Mouse (Mus musculus) stomach, postnatal 0 days (tissue): Measurements from ENCODE around the gene Fbxo8. TPM values are rescaled to one million over a fixed set of nuclear protein-coding genes. Genes with fewer than 3 reads are reported as not detected.
A peak's percentile ranks its signal among the peaks of the same experiment; 100 is the strongest.

Source experiments
- ATAC-seq: fragments of 200-750 bp; cut with Nextera tagmentation; 2 replicates; pipeline ENCODE4 v1.8.0; 2017; ENCODE audit not compliant: low FRiP score, low TSS enrichment
- DNase-seq: peaks from one replicate; pipeline ENCODE4 v3.0.0-alpha.2; 2016; ENCODE audit warnings: low spot score
- H3K27ac ChIP-seq: fragments of 300-500 bp; sonication (generic); replicated peaks from 2 replicates; pipeline ENCODE4 v1.5.1; 2014; ENCODE audit warnings: mild to moderate bottlenecking, control low read depth
- H3K27me3 ChIP-seq: fragments of 300-500 bp; sonication (generic); 2 replicates; pipeline ENCODE4 v1.6.1; 2014; ENCODE audit warnings: low read length; ENCODE audit not compliant: control insufficient read depth, insufficient read depth
- H3K36me3 ChIP-seq: fragments of 300-500 bp; sonication (generic); 2 replicates; pipeline ENCODE4 v1.6.1; 2014; ENCODE audit warnings: low read length, mixed read lengths; ENCODE audit not compliant: control insufficient read depth, insufficient read depth
- H3K4me1 ChIP-seq: fragments of 300-500 bp; sonication (generic); replicated peaks from 2 replicates; pipeline ENCODE4 v1.6.1; 2014; ENCODE audit warnings: antibody characterized with exemption; ENCODE audit not compliant: control insufficient read depth, insufficient read depth
- H3K4me2 ChIP-seq: fragments of 300-500 bp; sonication (generic); replicated peaks from 2 replicates; pipeline ENCODE4 v1.6.1; 2014; ENCODE audit warnings: low read depth, mild to moderate bottlenecking, control low read depth, moderate library complexity
- H3K4me3 ChIP-seq: fragments of 300-500 bp; sonication (generic); 2 replicates; pipeline ENCODE4 v1.5.1; 2014; ENCODE audit warnings: low read depth, low read length, control low read depth
- H3K9ac ChIP-seq: fragments of 300-500 bp; sonication (generic); 2 replicates; pipeline ENCODE4 v1.6.1; 2014; ENCODE audit warnings: mild to moderate bottlenecking, low read length, control low read depth, mixed read lengths
- H3K9me3 ChIP-seq: fragments of 300-500 bp; sonication (generic); 2 replicates; pipeline ENCODE4 v1.6.1; 2016; ENCODE audit warnings: low read length; ENCODE audit not compliant: control insufficient read depth
- CTCF ChIP-seq: IDR thresholded peaks from 2 replicates; pipeline ENCODE4 v1.5.1; 2016; ENCODE audit warnings: antibody characterized with exemption, low read depth, mild to moderate bottlenecking, moderate library complexity
- EP300 ChIP-seq: optimal IDR thresholded peaks from 2 replicates; pipeline ENCODE3; 2016; ENCODE audit warnings: antibody characterized with exemption
- WGBS: fragments of 180-500 bp; shearing (Covaris S2); extraction: QIAGEN DNeasy Blood & Tissue Kit; methylation state at CpG from one replicate; pipeline ENCODE4 v1.1.7; 2014; 5-methylcytosine and 5-hydroxymethylcytosine counted together
- polyA plus RNA-seq: library from polyadenylated mRNA; unstranded; fragments of >200 nt; fragmentation: Nextera tagmentation; extraction: Ambion mirVana; gene quantifications from 2 replicates; pipeline ENCODE4 v1.2.1, GENCODE M21; 2015

Gene Fbxo8
- polyA plus RNA-seq = 38.9 and 39.7 TPM in 2 replicates

DNA sequence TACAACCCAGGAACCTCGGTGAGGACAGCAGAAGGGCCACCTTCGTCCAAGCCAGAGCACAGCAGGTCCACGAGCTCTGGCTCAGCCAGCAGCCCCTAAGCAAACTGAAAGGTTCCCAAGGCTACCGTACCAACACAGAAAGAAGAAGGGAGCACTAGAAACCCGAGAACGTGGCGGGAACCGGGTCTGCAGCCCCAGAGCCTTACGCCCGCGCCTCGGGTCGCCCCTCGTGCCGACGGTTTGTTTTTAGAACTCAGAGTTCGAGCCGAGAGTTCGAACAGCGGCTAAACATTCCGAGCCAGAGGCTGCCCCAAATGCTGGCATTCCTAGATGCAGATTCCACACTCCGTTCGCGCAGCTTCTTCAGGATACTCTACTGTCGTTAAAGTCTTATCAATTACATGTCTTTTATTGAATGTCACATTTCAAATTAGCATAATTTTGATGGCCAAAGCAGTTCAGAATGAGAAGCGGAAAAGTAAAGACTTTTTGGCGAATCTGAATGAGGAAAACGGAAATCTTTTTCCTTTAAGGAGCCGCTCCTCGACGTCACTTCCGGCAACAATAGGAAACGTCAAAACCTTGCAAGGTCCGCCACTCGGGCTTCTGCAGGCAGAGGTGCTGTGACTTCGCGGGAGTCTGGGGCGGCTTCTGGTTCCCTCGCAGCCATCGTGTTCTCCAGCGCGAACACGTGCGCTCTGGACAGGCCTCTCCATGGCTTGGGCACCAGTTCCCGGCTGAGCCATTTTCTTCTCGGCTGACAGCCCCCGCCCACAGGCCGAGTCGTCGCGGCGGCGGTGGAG lies at the start of gene Fbxo8, which contains the start of gene Cep44:
Gene Fbxo8 (plus strand): TSS at position 533 of the 803 bp plus-strand sequence.
Gene Cep44 (minus strand): TSS at position 490 of the 803 bp plus-strand sequence.
- DNase-seq = peak; percentile 78
- TF ChIP-seq CTCF (no peak), EP300 (no peak)
- ATAC-seq = peak; percentile 89
- no peaks in the 10 kb centered on the region for H3K9me3 ChIP-seq
- H3K36me3 ChIP-seq = no peaks in the 10 kb centered on the region
- no peaks in the 10 kb centered on the region for H3K27me3 ChIP-seq
- H3K27ac ChIP-seq = peak within 1 kb of the TSS; percentile 93
- H3K4me2 ChIP-seq = peak within 1 kb of the TSS; percentile 56
- H3K4me1 ChIP-seq = no peaks in the 10 kb centered on the region
- peak within 1 kb of the TSS; percentile 81 for H3K9ac ChIP-seq
- WGBS = 0% methylated on average over 53 of the region's 53 CpGs
- peak within 1 kb of the TSS; percentile 96 for H3K4me3 ChIP-seq

GRCm38 (mm10) chr8:56501911-56502310 lies 49.0 kb upstream of the Fbxo8 start:
- no peak overlapping the region for H3K9ac ChIP-seq
- no peak overlapping the region for H3K4me3 ChIP-seq
- no peak for ATAC-seq
- no peaks in the 10 kb centered on the region for H3K27me3 ChIP-seq
- no peaks in the 10 kb centered on the region for H3K9me3 ChIP-seq
- no peak for DNase-seq
- H3K36me3 ChIP-seq = no peaks in the 10 kb centered on the region
- H3K4me2 ChIP-seq = no peak overlapping the region
- H3K27ac ChIP-seq = no peak overlapping the region
- H3K4me1 ChIP-seq = no peaks in the 10 kb centered on the region
- TF ChIP-seq EP300 (no peak), CTCF (no peak)

- Histone ChIP-seq H3K9me3 (no peaks in the 10 kb centered on the region), H3K4me3 (no peak overlapping the region), H3K27ac (no peak overlapping the region), H3K4me2 (no peak overlapping the region), H3K9ac (no peak overlapping the region), H3K36me3 (no peaks in the 10 kb centered on the region), H3K4me1 (no peaks in the 10 kb centered on the region), H3K27me3 (no peaks in the 10 kb centered on the region)
- TF ChIP-seq EP300 (no peak), CTCF (no peak)
- DNase-seq (no peak), ATAC-seq (no peak)
- WGBS = 42% methylated on average over 3 of the region's 3 CpGs
These were observed 42.5 kb upstream of the Fbxo8 start for GRCm38 (mm10) chr8:56508318-56508951.

GRCm38 (mm10) chr8:56508952-56509479 lies 41.9 kb upstream of the Fbxo8 start:
- no peaks in the 10 kb centered on the region for H3K4me1 ChIP-seq
- no peak overlapping the region for H3K27ac ChIP-seq
- H3K9ac ChIP-seq = no peak overlapping the region
- 69% methylated on average over 4 of the region's 4 CpGs for WGBS
- no peaks in the 10 kb centered on the region for H3K36me3 ChIP-seq
- H3K9me3 ChIP-seq = no peaks in the 10 kb centered on the region
- no peak for DNase-seq
- H3K27me3 ChIP-seq = no peaks in the 10 kb centered on the region
- no peak overlapping the region for H3K4me2 ChIP-seq
- ATAC-seq = no peak
- H3K4me3 ChIP-seq = no peak overlapping the region
- TF ChIP-seq EP300 = no peak
- TF ChIP-seq CTCF = no peak

DNA sequence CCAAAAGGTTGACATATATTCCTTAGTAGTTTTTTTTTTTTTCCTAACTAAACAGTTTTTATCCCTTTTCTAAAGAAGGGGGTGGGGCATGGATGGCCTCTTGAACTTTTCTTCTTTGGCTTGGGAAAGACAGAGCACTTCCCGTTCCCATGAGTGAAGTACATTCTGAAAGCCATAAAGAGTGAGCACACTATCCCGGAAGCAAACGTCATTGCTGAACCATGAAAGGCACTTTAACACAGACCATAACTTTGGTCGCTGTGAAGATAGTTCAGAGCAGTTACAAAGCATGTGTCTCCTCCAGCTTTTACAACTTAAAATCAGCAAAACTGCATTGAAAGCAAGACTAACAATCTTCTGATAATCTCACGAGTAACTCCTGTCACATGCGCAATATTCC lies 32.0 kb upstream of the Fbxo8 start:
- ATAC-seq (no peak), DNase-seq (no peak)
- H3K4me3 ChIP-seq = no peak overlapping the region
- no peaks in the 10 kb centered on the region for H3K4me1 ChIP-seq
- TF ChIP-seq CTCF (no peak), EP300 (no peak)
- WGBS = 68% methylated on average over 6 of the region's 6 CpGs
- no peaks in the 10 kb centered on the region for H3K27me3 ChIP-seq
- no peak overlapping the region for H3K27ac ChIP-seq
- no peaks in the 10 kb centered on the region for H3K36me3 ChIP-seq
- no peak overlapping the region for H3K9ac ChIP-seq
- no peaks in the 10 kb centered on the region for H3K9me3 ChIP-seq
- no peak overlapping the region for H3K4me2 ChIP-seq

DNA sequence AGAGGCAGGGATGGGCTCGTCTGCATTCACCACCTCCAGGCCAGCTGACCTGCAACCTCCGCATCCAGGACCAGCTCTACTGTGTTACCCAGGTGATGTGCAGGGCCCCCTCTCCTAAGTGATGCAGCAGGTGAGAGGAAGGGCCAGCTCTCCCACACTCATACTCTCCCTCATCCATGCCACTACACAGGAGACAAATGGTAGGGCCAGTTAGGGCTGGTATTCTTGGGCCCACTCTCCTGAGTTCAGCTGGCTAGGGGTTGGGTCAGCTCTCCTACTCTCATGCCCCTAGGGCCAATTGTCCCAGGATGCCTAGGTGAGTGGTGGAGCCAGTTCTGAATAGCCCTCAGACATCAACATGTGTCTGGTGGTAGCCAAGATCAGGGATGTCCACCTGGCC lies 30.6 kb upstream of the Fbxo8 start:
- Histone ChIP-seq H3K27ac (no peak overlapping the region), H3K4me3 (no peak overlapping the region), H3K4me2 (no peak overlapping the region), H3K36me3 (no peaks in the 10 kb centered on the region), H3K9me3 (no peaks in the 10 kb centered on the region), H3K9ac (no peak overlapping the region), H3K4me1 (no peaks in the 10 kb centered on the region), H3K27me3 (no peaks in the 10 kb centered on the region)
- ATAC-seq = no peak
- WGBS = 76% methylated on average over 2 of the region's 2 CpGs
- no peak for TF ChIP-seq CTCF
- TF ChIP-seq EP300 = no peak
- no peak for DNase-seq
